Mouse (Mus musculus) layer of hippocampus, adult 9-11 months (tissue): ENCODE measurements around the gene Ttll11.

Source experiments
- DNase-seq: peaks from one replicate; pipeline ENCODE4 v3.0.0; 2022

The Ttll11 gene

GRCm38 (mm10) chr2:35719230-35720005, 260.3 kb downstream of the Ttll11 start:
- DNase-seq: peak; percentile 73

GRCm38 (mm10) chr2:35718662-35719061, 261.1 kb downstream of the Ttll11 start:
- DNase-seq: no peak

- DNase-seq: no peak
Observed at GRCm38 (mm10) chr2:35718003-35718500, 261.7 kb downstream of the Ttll11 start.

- no peak for DNase-seq
Observed at GRCm38 (mm10) chr2:35716175-35716574, 263.5 kb downstream of the Ttll11 start.

GRCm38 (mm10) chr2:35715485-35715884, 264.2 kb downstream of the Ttll11 start:
- no peak for DNase-seq

- no peak for DNase-seq
Observed at GRCm38 (mm10) chr2:35714742-35715167, 265.0 kb downstream of the Ttll11 start.

- no peak for DNase-seq
Observed at GRCm38 (mm10) chr2:35713460-35713859, 266.3 kb downstream of the Ttll11 start.

GRCm38 (mm10) chr2:35712611-35713010, 267.1 kb downstream of the Ttll11 start:
- DNase-seq: no peak

- DNase-seq: no peak
Observed at GRCm38 (mm10) chr2:35703241-35703640, 276.5 kb downstream of the Ttll11 start.

- DNase-seq: peak; percentile 64
Observed at GRCm38 (mm10) chr2:35702608-35703007, 277.1 kb downstream of the Ttll11 start.

- DNase-seq: no peak
Observed at GRCm38 (mm10) chr2:35702001-35702400, 277.7 kb downstream of the Ttll11 start.
